ENCODE assay signal across 9 mouse cellular contexts in the genomic region with DNA sequence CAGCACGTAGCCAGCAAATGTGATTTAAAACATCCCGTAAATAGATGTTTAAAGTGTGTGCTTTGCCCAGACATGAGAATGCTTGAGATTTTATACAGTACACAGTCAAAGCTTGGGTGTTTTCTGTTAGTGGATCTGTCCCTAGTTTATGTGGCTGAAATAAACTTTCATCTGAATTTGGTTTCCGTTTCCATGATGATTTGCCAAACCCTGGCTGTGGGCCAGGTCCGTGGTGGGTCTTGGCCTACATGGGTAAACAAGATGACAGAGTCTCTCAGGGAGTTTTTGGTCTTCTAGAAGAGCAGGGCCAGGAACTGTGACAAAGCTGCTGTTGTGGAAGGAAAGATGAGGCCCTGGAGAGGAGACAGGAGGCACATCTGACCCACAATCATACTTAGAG.
A peak's percentile ranks its signal among the peaks of the same experiment; 100 is the strongest.
DNase-seq lines count a peak whose midpoint lies in the region; ATAC-seq and TF ChIP-seq lines count a peak whose summit lies in the region.
"Had no signal": no experiment of that assay in that cellular context is flagged by ENCODE, and none has a peak within 500 bp of the region (broad histone marks: within the 10 kb centered on the region; RNA-seq: fewer than 3 reads in every experiment).

No protein-coding gene starts in this region.

- peaks cover 8% of the 10 kb centered on the region; the same call in 1 of the 2 replicates for H3K4me1 ChIP-seq in lung, postnatal 0 days (ENCODE audit: insufficient read depth, low read depth, low read length)
- no peaks in the 10 kb centered on the region for H3K4me1 ChIP-seq in forebrain, embryonic 15.5 days
- H3K4me1 ChIP-seq: neural tube, embryonic 12.5 days had no signal

- 31% methylated on average over 4 of the region's 4 CpGs for WGBS in lung, postnatal 0 days
- WGBS in forebrain, embryonic 15.5 days, result 78% methylated on average over 4 of the region's 4 CpGs

- no peak overlapping the region for H3K4me3 ChIP-seq in lung, postnatal 0 days (ENCODE audit: low read depth, low read length)
- no peak overlapping the region for H3K4me3 ChIP-seq in forebrain, embryonic 15.5 days
- H3K4me3 ChIP-seq: neural tube, embryonic 12.5 days had no signal

- no peaks in the 10 kb centered on the region for H3K9me3 ChIP-seq in lung, postnatal 0 days (ENCODE audit: low read length)
- H3K9me3 ChIP-seq in forebrain, embryonic 15.5 days, result no peaks in the 10 kb centered on the region
- H3K9me3 ChIP-seq: neural tube, embryonic 12.5 days had no signal

- H3K27ac ChIP-seq in lung, postnatal 0 days (ENCODE audit: low read length), result peak overlapping the region; percentile 20
- no peak overlapping the region for H3K27ac ChIP-seq in forebrain, embryonic 15.5 days (replicated peaks)
- H3K27ac ChIP-seq: neural tube, embryonic 12.5 days had no signal

- no peak overlapping the region for H3K4me2 ChIP-seq in lung, postnatal 0 days (replicated peaks; ENCODE audit: low read depth, low read length)
- H3K4me2 ChIP-seq in forebrain, embryonic 15.5 days (replicated peaks), result no peak overlapping the region
- H3K4me2 ChIP-seq: neural tube, embryonic 12.5 days had no signal

- no peaks in the 10 kb centered on the region for H3K27me3 ChIP-seq in lung, postnatal 0 days (replicated peaks; ENCODE audit: insufficient read depth, low read length)
- H3K27me3 ChIP-seq in forebrain, embryonic 15.5 days, result no peaks in the 10 kb centered on the region
- H3K27me3 ChIP-seq: neural tube, embryonic 12.5 days had no signal

- DNase-seq in ovary, postnatal 14 days (ENCODE audit: low spot score), result peak; percentile 38
- no peak for DNase-seq in ovary, postnatal 10 days (ENCODE audit: low spot score)
- peak; percentile 18 for DNase-seq in adrenal gland, adult 8-10 months
- DNase-seq in heart, postnatal 10 days, result peak; percentile 62 to 71
- DNase-seq in lung, postnatal 0 days (ENCODE audit: low spot score), result peak; percentile 45

- no peak overlapping the region for H3K9ac ChIP-seq in lung, postnatal 0 days (replicated peaks; ENCODE audit: low read depth)
- H3K9ac ChIP-seq in forebrain, embryonic 15.5 days (replicated peaks), result no peak overlapping the region
- H3K9ac ChIP-seq: neural tube, embryonic 12.5 days had no signal

- peak; percentile 56; the same call in 1 of the 2 replicates for TF ChIP-seq EP300 in lung, postnatal 0 days (IDR thresholded peaks at IDR 0.05)

- peak; percentile 36 for ATAC-seq in lung, postnatal 0 days
- no peak for ATAC-seq in megakaryocyte-erythroid progenitor cell, adult 5-6 weeks (replicated peaks; ENCODE audit: low FRiP score, low TSS enrichment, poor library complexity, severe bottlenecking)
- no peak for ATAC-seq in forebrain, embryonic 15.5 days (replicated peaks)
- no peak for ATAC-seq in erythroid progenitor cell, adult 5-6 weeks (replicated peaks; ENCODE audit: low FRiP score, poor library complexity, severe bottlenecking)

- H3K36me3 ChIP-seq in lung, postnatal 0 days (ENCODE audit: insufficient read depth, low read length), result no peaks in the 10 kb centered on the region
- H3K36me3 ChIP-seq in forebrain, embryonic 15.5 days, result no peaks in the 10 kb centered on the region
- H3K36me3 ChIP-seq: neural tube, embryonic 12.5 days had no signal

- intact Hi-C loops in heart, postnatal 10 days (cut with DNase I), result loop anchor here (2.0 to 10.0 kb wide), 2 partner anchors 91 to 285 kb away; a partner anchor contains a TSS

- TF ChIP-seq CTCF in lung, postnatal 0 days (IDR thresholded peaks at IDR 0.05), result no peak
